Mouse (Mus musculus): ENCODE measurements around the gene Olfr1164. TPM values are rescaled to one million over a fixed set of nuclear protein-coding genes. Genes with fewer than 3 reads are reported as not detected.

Olfr1164 gene
- not detected in 2 replicates for polyA plus RNA-seq (2016; fragmentation: Nextera tagmentation; extraction: Ambion mirVana)

DNA sequence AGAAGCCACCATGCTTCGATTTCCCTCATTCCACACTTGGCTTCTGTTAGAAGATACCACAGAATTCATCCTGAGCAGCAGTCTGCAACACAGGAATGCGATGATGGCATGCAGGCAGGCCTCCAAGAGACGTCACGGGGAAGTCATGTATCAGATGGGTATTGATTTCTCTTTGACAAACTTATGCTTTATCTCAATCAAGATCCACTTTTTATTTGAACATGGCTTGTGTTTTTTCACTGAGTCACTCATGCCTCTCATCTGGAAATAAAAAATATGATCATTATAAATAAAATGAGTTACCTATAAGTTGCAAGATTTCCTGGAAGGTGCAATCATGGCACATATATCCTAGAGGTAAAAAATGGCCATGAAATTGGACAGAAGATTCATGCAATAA is at the start of gene Olfr1164:
Olfr1164 (minus strand) TSS at position 101 of the 400 bp plus-strand sequence.
- 81% methylated on average over 4 of the region's 4 CpGs for WGBS
- Histone ChIP-seq H3K4me1 (no peaks in the 10 kb centered on the region), H3K27ac (no peak within 1 kb of the TSS), H3K9ac (no peak within 1 kb of the TSS), H3K4me3 (no peak within 1 kb of the TSS), H3K36me3 (no peaks in the 10 kb centered on the region), H3K9me3 (replicated peaks) (no peaks in the 10 kb centered on the region), H3K27me3 (no peaks in the 10 kb centered on the region), H3K4me2 (replicated peaks) (no peak within 1 kb of the TSS)
- ATAC-seq (ENCODE audit: low FRiP score) = no peak

- Histone ChIP-seq H3K36me3 (no peaks in the 10 kb centered on the region), H3K27me3 (no peaks in the 10 kb centered on the region), H3K27ac (no peak within 1 kb of the TSS), H3K4me3 (no peak within 1 kb of the TSS), H3K4me1 (no peaks in the 10 kb centered on the region), H3K9me3 (replicated peaks) (no peaks in the 10 kb centered on the region), H3K4me2 (replicated peaks) (no peak within 1 kb of the TSS), H3K9ac (no peak within 1 kb of the TSS)
- ATAC-seq (ENCODE audit: low FRiP score) = no peak
- 93% methylated on average over 1 of the region's 1 CpGs for WGBS
Measured at GRCm38 (mm10) chr2:88128172-88128571, 34.4 kb upstream of the Olfr1164 start, which contains the start of gene Olfr1166. Gene Olfr1166, minus strand, starts transcription at chr2:88128272.

DNA sequence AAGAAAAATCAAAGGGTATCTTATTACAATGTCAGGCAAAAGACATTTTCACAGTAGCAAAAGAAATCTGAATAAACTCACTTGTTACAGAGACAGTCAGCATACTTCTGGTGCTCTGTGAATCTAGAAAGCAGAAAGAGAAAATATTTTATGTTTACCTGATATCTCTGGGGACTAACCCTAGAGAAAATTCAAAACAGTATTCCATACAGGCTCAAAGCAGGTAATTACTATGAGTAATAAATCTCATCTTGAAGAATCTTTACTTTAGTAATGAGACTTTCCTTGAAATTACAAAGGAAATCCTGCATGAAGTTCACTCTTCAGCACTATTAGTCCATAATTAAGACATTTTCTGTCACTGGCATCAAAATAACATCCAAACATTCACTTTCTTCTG is 22.0 kb downstream of the Olfr1164 start, which contains the start of gene Olfr1163:
Olfr1163 (minus strand) TSS at position 101 of the 400 bp plus-strand sequence.
- no peak within 1 kb of the TSS for H3K9ac ChIP-seq
- no peak within 1 kb of the TSS for H3K27ac ChIP-seq
- ATAC-seq (ENCODE audit: low FRiP score) = no peak
- H3K36me3 ChIP-seq = no peaks in the 10 kb centered on the region
- no peaks in the 10 kb centered on the region for H3K27me3 ChIP-seq
- H3K4me3 ChIP-seq = no peak within 1 kb of the TSS
- no peaks in the 10 kb centered on the region for H3K4me1 ChIP-seq
- H3K9me3 ChIP-seq (replicated peaks) = no peaks in the 10 kb centered on the region
- H3K4me2 ChIP-seq (replicated peaks) = no peak within 1 kb of the TSS

- no peak overlapping the region for H3K4me2 ChIP-seq (replicated peaks)
- ATAC-seq (ENCODE audit: low FRiP score) = no peak
- H3K9me3 ChIP-seq (replicated peaks) = no peaks in the 10 kb centered on the region
- H3K4me3 ChIP-seq = no peak overlapping the region
- WGBS = 88% methylated on average over 2 of the region's 2 CpGs
- H3K27ac ChIP-seq = no peak overlapping the region
- no peaks in the 10 kb centered on the region for H3K4me1 ChIP-seq
- H3K27me3 ChIP-seq = no peaks in the 10 kb centered on the region
- H3K9ac ChIP-seq = no peak overlapping the region
- no peaks in the 10 kb centered on the region for H3K36me3 ChIP-seq
Measured at GRCm38 (mm10) chr2:88063587-88063986, 30.2 kb downstream of the Olfr1164 start.

DNA sequence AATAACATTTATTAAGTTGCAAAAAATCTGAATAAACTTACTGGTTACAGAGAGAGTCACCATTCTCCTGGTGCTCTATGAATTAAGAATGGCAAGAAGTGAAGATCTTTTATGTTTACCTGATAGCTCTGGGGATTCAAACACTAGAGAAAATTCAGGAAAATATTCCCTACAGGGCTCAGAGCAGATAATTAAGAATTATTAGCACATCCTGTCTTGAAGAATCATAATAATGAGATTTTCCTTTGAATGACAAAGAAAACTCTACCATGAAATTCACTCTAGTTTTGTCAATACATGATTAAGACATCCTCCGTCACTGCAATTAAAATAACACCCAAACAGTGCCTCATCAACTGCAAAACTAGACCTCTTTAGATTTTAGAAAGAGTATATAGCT is 42.7 kb downstream of the Olfr1164 start, which contains the start of gene Olfr1162:
Olfr1162 (minus strand) TSS at position 101 of the 400 bp plus-strand sequence.
- no peak for ATAC-seq (ENCODE audit: low FRiP score)
- Histone ChIP-seq H3K4me1 (no peaks in the 10 kb centered on the region), H3K27ac (no peak within 1 kb of the TSS), H3K27me3 (no peaks in the 10 kb centered on the region), H3K4me3 (no peak within 1 kb of the TSS), H3K9me3 (replicated peaks) (no peaks in the 10 kb centered on the region), H3K9ac (no peak within 1 kb of the TSS), H3K4me2 (replicated peaks) (no peak within 1 kb of the TSS), H3K36me3 (no peaks in the 10 kb centered on the region)
- 71% methylated on average over 1 of the region's 1 CpGs for WGBS

Other genes starting within 250 kb of the Olfr1164 start
- not detected in 2 replicates for gene Olfr1150-ps1, start 250.0 kb downstream of the Olfr1164 start, polyA plus RNA-seq (2016; fragmentation: Nextera tagmentation; extraction: Ambion mirVana)
- gene Olfr1151, start 238.1 kb downstream of the Olfr1164 start, polyA plus RNA-seq (2016; fragmentation: Nextera tagmentation; extraction: Ambion mirVana) = not detected in 2 replicates
- gene Olfr1152, start 227.5 kb downstream of the Olfr1164 start, polyA plus RNA-seq (2016; fragmentation: Nextera tagmentation; extraction: Ambion mirVana) = not detected in 2 replicates
- not detected in 2 replicates for gene Olfr1153, start 199.0 kb downstream of the Olfr1164 start, polyA plus RNA-seq (2016; fragmentation: Nextera tagmentation; extraction: Ambion mirVana)
- gene Olfr1154, start 188.8 kb downstream of the Olfr1164 start, polyA plus RNA-seq (2016; fragmentation: Nextera tagmentation; extraction: Ambion mirVana) = not detected in 2 replicates
- not detected in 2 replicates for gene Olfr1155, start 148.8 kb downstream of the Olfr1164 start, polyA plus RNA-seq (2016; fragmentation: Nextera tagmentation; extraction: Ambion mirVana)
- gene Olfr1156, start 140.9 kb downstream of the Olfr1164 start, polyA plus RNA-seq (2016; fragmentation: Nextera tagmentation; extraction: Ambion mirVana) = not detected in 2 replicates
- gene Olfr1157, start 125.7 kb downstream of the Olfr1164 start, polyA plus RNA-seq (2016; fragmentation: Nextera tagmentation; extraction: Ambion mirVana) = not detected in 2 replicates
- gene Olfr74, start 119.3 kb downstream of the Olfr1164 start, polyA plus RNA-seq (2016; fragmentation: Nextera tagmentation; extraction: Ambion mirVana) = not detected in 2 replicates
- not detected in 2 replicates for gene Olfr1158, start 103.9 kb downstream of the Olfr1164 start, polyA plus RNA-seq (2016; fragmentation: Nextera tagmentation; extraction: Ambion mirVana)
- not detected in 2 replicates for gene Olfr1160, start 85.7 kb downstream of the Olfr1164 start, polyA plus RNA-seq (2016; fragmentation: Nextera tagmentation; extraction: Ambion mirVana)
- not detected in 2 replicates for gene Olfr1161, start 71.2 kb downstream of the Olfr1164 start, polyA plus RNA-seq (2016; fragmentation: Nextera tagmentation; extraction: Ambion mirVana)
- gene Olfr73, start 56.3 kb downstream of the Olfr1164 start, polyA plus RNA-seq (2016; fragmentation: Nextera tagmentation; extraction: Ambion mirVana) = not detected in 2 replicates
- gene Olfr1162, start 42.8 kb downstream of the Olfr1164 start, polyA plus RNA-seq (2016; fragmentation: Nextera tagmentation; extraction: Ambion mirVana) = not detected in 2 replicates
- not detected in 2 replicates for gene Olfr1163, start 22.1 kb downstream of the Olfr1164 start, polyA plus RNA-seq (2016; fragmentation: Nextera tagmentation; extraction: Ambion mirVana)
- gene Olfr1166, start 34.3 kb upstream of the Olfr1164 start, polyA plus RNA-seq (2016; fragmentation: Nextera tagmentation; extraction: Ambion mirVana) = not detected in 2 replicates
- not detected in 2 replicates for gene Olfr1167, start 61.2 kb upstream of the Olfr1164 start, polyA plus RNA-seq (2016; fragmentation: Nextera tagmentation; extraction: Ambion mirVana)
- gene Olfr1168, start 87.9 kb upstream of the Olfr1164 start, polyA plus RNA-seq (2016; fragmentation: Nextera tagmentation; extraction: Ambion mirVana) = not detected in 2 replicates
- not detected in 2 replicates for gene Olfr1170, start 134.4 kb upstream of the Olfr1164 start, polyA plus RNA-seq (2016; fragmentation: Nextera tagmentation; extraction: Ambion mirVana)
- gene Olfr1173, start 185.9 kb upstream of the Olfr1164 start, polyA plus RNA-seq (2016; fragmentation: Nextera tagmentation; extraction: Ambion mirVana) = not detected in 2 replicates
- gene Olfr1174-ps, start 221.2 kb upstream of the Olfr1164 start, polyA plus RNA-seq (2016; fragmentation: Nextera tagmentation; extraction: Ambion mirVana) = not detected in 2 replicates
- gene Olfr1175-ps, start 233.2 kb upstream of the Olfr1164 start, polyA plus RNA-seq (2016; fragmentation: Nextera tagmentation; extraction: Ambion mirVana) = not detected in 2 replicates
- not detected in 2 replicates for gene Olfr1176, start 242.8 kb upstream of the Olfr1164 start, polyA plus RNA-seq (2016; fragmentation: Nextera tagmentation; extraction: Ambion mirVana)